Mouse (Mus musculus): Measurements from ENCODE around the gene Mapk11. TPM values are rescaled to one million over a fixed set of nuclear protein-coding genes. Genes with fewer than 3 reads are reported as not detected.

The Mapk11 gene
- total RNA-seq, 1 experiment, result 6.6 TPM

GRCm38 (mm10) chr15:89124312-89124711, 25.1 kb downstream of the Mapk11 start:
- Histone ChIP-seq H3K4me1 (ENCODE audit: control insufficient read depth in 2 of 2, insufficient read depth in 2 of 2, low read length in 2 of 2, poor library complexity in 1 of 2) (peaks cover 0 to 10% of the 10 kb centered on the region in 2 experiments; a peak in 1 of 4 replicates), H3K9me3 (ENCODE audit: control insufficient read depth, insufficient read depth, low read depth, low read length) (no peaks in the 10 kb centered on the region), H3K36me3 (ENCODE audit: control insufficient read depth, insufficient read depth, low read length, poor library complexity, severe bottlenecking) (peaks cover 3% of the 10 kb centered on the region; the same call in 1 of the 2 replicates), H3K9ac (ENCODE audit: insufficient read depth, low read depth, low read length, poor library complexity, severe bottlenecking) (no peak overlapping the region), H3K4me3 (ENCODE audit: insufficient read depth in 1 of 2, low read depth in 1 of 2, low read length in 2 of 2, poor library complexity in 1 of 2, severe bottlenecking in 1 of 2) (no peak overlapping the region), H3K27ac (ENCODE audit: insufficient read depth, low read depth, low read length, poor library complexity, severe bottlenecking) (no peak overlapping the region)
- in situ Hi-C loops (cut with MboI; ENCODE audit: low sequenced_read_pairs in 2 of 2, unreplicated experiment in 2 of 2), result no loop called here
- DNase-seq (ENCODE audit: low read depth, low spot score), result no peak
- TF ChIP-seq ZC3H11A (IDR thresholded peaks at IDR 0.05; ENCODE audit: borderline replicate concordance, low read depth, low read length) (no peak), HCFC1 (IDR thresholded peaks at IDR 0.05; ENCODE audit: borderline replicate concordance, insufficient read depth, low read length) (no peak), MAFK (IDR thresholded peaks at IDR 0.05; ENCODE audit: insufficient read depth, low read depth, low read length) (no peak), ZNF384 (IDR thresholded peaks at IDR 0.05; ENCODE audit: low read depth, low read length) (no peak)

- Histone ChIP-seq H3K9ac (ENCODE audit: insufficient read depth, low read depth, low read length, poor library complexity, severe bottlenecking) (peak overlapping the region; percentile 67; the same call in 1 of the 2 replicates), H3K9me3 (ENCODE audit: control insufficient read depth, insufficient read depth, low read depth, low read length) (no peaks in the 10 kb centered on the region), H3K36me3 (ENCODE audit: control insufficient read depth, insufficient read depth, low read length, poor library complexity, severe bottlenecking) (peaks cover 3% of the 10 kb centered on the region; the same call in 1 of the 2 replicates), H3K4me3 (ENCODE audit: insufficient read depth in 1 of 2, low read depth in 1 of 2, low read length in 2 of 2, poor library complexity in 1 of 2, severe bottlenecking in 1 of 2) (peak overlapping the region; percentile 69 to 93), H3K27ac (ENCODE audit: insufficient read depth, low read depth, low read length, poor library complexity, severe bottlenecking) (no peak overlapping the region), H3K4me1 (ENCODE audit: control insufficient read depth in 2 of 2, insufficient read depth in 2 of 2, low read length in 2 of 2, poor library complexity in 1 of 2) (peaks cover 0 to 8% of the 10 kb centered on the region in 2 experiments; a peak in 1 of 4 replicates)
- TF ChIP-seq CHD2 (IDR thresholded peaks at IDR 0.05; ENCODE audit: low read depth, low read length) (no peak), ZNF384 (IDR thresholded peaks at IDR 0.05; ENCODE audit: low read depth, low read length) (no peak), HCFC1 (IDR thresholded peaks at IDR 0.05; ENCODE audit: borderline replicate concordance, insufficient read depth, low read length) (no peak), MAFK (IDR thresholded peaks at IDR 0.05; ENCODE audit: insufficient read depth, low read depth, low read length) (no peak), ZC3H11A (IDR thresholded peaks at IDR 0.05; ENCODE audit: borderline replicate concordance, low read depth, low read length) (no peak)
- in situ Hi-C loops (cut with MboI; ENCODE audit: low sequenced_read_pairs in 2 of 2, unreplicated experiment in 2 of 2), result no loop called here
- no peak for DNase-seq (ENCODE audit: low read depth, low spot score)
These were observed 25.8 kb downstream of the Mapk11 start for GRCm38 (mm10) chr15:89123595-89123994.

GRCm38 (mm10) chr15:89122649-89123366, 26.6 kb downstream of the Mapk11 start, which contains the start of gene Tubgcp6:
TSS of gene Tubgcp6 (minus strand) at chr15:89123112.
- peak within 1 kb of the TSS; percentile 69 to 93 for H3K4me3 ChIP-seq (ENCODE audit: insufficient read depth in 1 of 2, low read depth in 1 of 2, low read length in 2 of 2, poor library complexity in 1 of 2, severe bottlenecking in 1 of 2)
- peak; percentile 95 for DNase-seq (ENCODE audit: low read depth, low spot score)
- H3K27ac ChIP-seq (ENCODE audit: insufficient read depth, low read depth, low read length, poor library complexity, severe bottlenecking), result peak within 1 kb of the TSS; percentile 18; the same call in 1 of the 2 replicates
- H3K9ac ChIP-seq (ENCODE audit: insufficient read depth, low read depth, low read length, poor library complexity, severe bottlenecking), result peak within 1 kb of the TSS; percentile 96
- TF ChIP-seq ZNF384 (IDR thresholded peaks at IDR 0.05; ENCODE audit: low read depth, low read length) (no peak), MAFK (IDR thresholded peaks at IDR 0.05; ENCODE audit: insufficient read depth, low read depth, low read length) (no peak), CHD2 (IDR thresholded peaks at IDR 0.05; ENCODE audit: low read depth, low read length) (no peak), HCFC1 (IDR thresholded peaks at IDR 0.05; ENCODE audit: borderline replicate concordance, insufficient read depth, low read length) (peak; percentile 83), ZC3H11A (IDR thresholded peaks at IDR 0.05; ENCODE audit: borderline replicate concordance, low read depth, low read length) (no peak)
- in situ Hi-C loops (cut with MboI; ENCODE audit: low sequenced_read_pairs in 2 of 2, unreplicated experiment in 2 of 2), result no loop called here
- H3K36me3 ChIP-seq (ENCODE audit: control insufficient read depth, insufficient read depth, low read length, poor library complexity, severe bottlenecking), result peaks cover 3% of the 10 kb centered on the region; the same call in 1 of the 2 replicates
- no peaks in the 10 kb centered on the region for H3K9me3 ChIP-seq (ENCODE audit: control insufficient read depth, insufficient read depth, low read depth, low read length)
- H3K4me1 ChIP-seq (ENCODE audit: control insufficient read depth in 2 of 2, insufficient read depth in 2 of 2, low read length in 2 of 2, poor library complexity in 1 of 2), result peaks cover 0 to 8% of the 10 kb centered on the region in 2 experiments; a peak in 1 of 4 replicates

GRCm38 (mm10) chr15:89118007-89118406, 31.4 kb downstream of the Mapk11 start:
- no peak for TF ChIP-seq MAFK (IDR thresholded peaks at IDR 0.05; ENCODE audit: insufficient read depth, low read depth, low read length)
- no peak for TF ChIP-seq HCFC1 (IDR thresholded peaks at IDR 0.05; ENCODE audit: borderline replicate concordance, insufficient read depth, low read length)
- no peak for TF ChIP-seq CHD2 (IDR thresholded peaks at IDR 0.05; ENCODE audit: low read depth, low read length)
- TF ChIP-seq ZNF384 (IDR thresholded peaks at IDR 0.05; ENCODE audit: low read depth, low read length), result no peak
- no peak for TF ChIP-seq ZC3H11A (IDR thresholded peaks at IDR 0.05; ENCODE audit: borderline replicate concordance, low read depth, low read length)
- DNase-seq (ENCODE audit: low read depth, low spot score), result no peak
- Histone ChIP-seq H3K9me3 (ENCODE audit: control insufficient read depth, insufficient read depth, low read depth, low read length) (no peaks in the 10 kb centered on the region), H3K36me3 (ENCODE audit: control insufficient read depth, insufficient read depth, low read length, poor library complexity, severe bottlenecking) (peaks cover 15% of the 10 kb centered on the region), H3K4me1 (ENCODE audit: control insufficient read depth in 2 of 2, insufficient read depth in 2 of 2, low read length in 2 of 2, poor library complexity in 1 of 2) (peaks cover 0 to 5% of the 10 kb centered on the region in 2 experiments; a peak in 1 of 4 replicates), H3K9ac (ENCODE audit: insufficient read depth, low read depth, low read length, poor library complexity, severe bottlenecking) (no peak overlapping the region), H3K27ac (ENCODE audit: insufficient read depth, low read depth, low read length, poor library complexity, severe bottlenecking) (no peak overlapping the region), H3K4me3 (ENCODE audit: insufficient read depth in 1 of 2, low read depth in 1 of 2, low read length in 2 of 2, poor library complexity in 1 of 2, severe bottlenecking in 1 of 2) (no peak overlapping the region)
- in situ Hi-C loops (cut with MboI; ENCODE audit: low sequenced_read_pairs in 2 of 2, unreplicated experiment in 2 of 2), result no loop called here
